Mouse (Mus musculus): Measurements from ENCODE around the gene Ntrk3.

Gene Ntrk3

GRCm38 (mm10) chr7:78576706-78577461 lies 160.9 kb downstream of the Ntrk3 start:
- POLR2A ChIA-PET: interaction anchor here in 2 of 4 experiments (0.6 to 0.9 kb wide), 3 partner anchors 9 to 837 kb away, joined by 3 to 4 read pairs (median 3); no protein-coding TSS in a partner anchor
- CTCF ChIA-PET: interaction anchor here (0.6 to 3.5 kb wide), 10 partner anchors 8 to 189 kb away, joined by 3 to 21 read pairs (median 6); no protein-coding TSS in a partner anchor

- ChIA-PET CTCF (interaction anchor here in 3 of 4 experiments (0.5 to 3.3 kb wide), 8 partner anchors 7 to 190 kb away, joined by 3 to 14 read pairs (median 6); no protein-coding TSS in a partner anchor), POLR2A (no interaction called here)
Measured at GRCm38 (mm10) chr7:78576169-78576568, 161.6 kb downstream of the Ntrk3 start.

GRCm38 (mm10) chr7:78575556-78575955 lies 162.3 kb downstream of the Ntrk3 start:
- ChIA-PET CTCF (interaction anchor here in 3 of 4 experiments (0.5 to 3.3 kb wide), 5 partner anchors 8 to 191 kb away, joined by 3 to 14 read pairs (median 7); no protein-coding TSS in a partner anchor), POLR2A (interaction anchor here in 1 of 4 experiments (0.8 kb wide), 1 partner anchor 321 kb away, joined by 3 read pairs; no protein-coding TSS in a partner anchor)

- ChIA-PET POLR2A (interaction anchor here in 1 of 4 experiments (0.6 kb wide), 1 partner anchor 245 kb away, joined by 7 read pairs; no protein-coding TSS in a partner anchor), CTCF (interaction anchor here in 2 of 4 experiments (0.6 to 3.4 kb wide), 2 partner anchors 8 to 195 kb away, joined by 3 to 22 read pairs; no protein-coding TSS in a partner anchor)
Measured at GRCm38 (mm10) chr7:78571196-78571595, 166.6 kb downstream of the Ntrk3 start.

GRCm38 (mm10) chr7:78569255-78569618 lies 168.6 kb downstream of the Ntrk3 start:
- ChIA-PET CTCF (interaction anchor here (0.5 to 3.4 kb wide), 34 partner anchors 8 to 830 kb away, joined by 3 to 23 read pairs (median 5); no protein-coding TSS in a partner anchor), POLR2A (interaction anchor here in 2 of 4 experiments (0.7 to 1.4 kb wide), 3 partner anchors 27 to 302 kb away, joined by 3 to 4 read pairs (median 3); no protein-coding TSS in a partner anchor)

- POLR2A ChIA-PET: interaction anchor here in 3 of 4 experiments (0.7 to 1.4 kb wide), 4 partner anchors 16 to 301 kb away, joined by 3 to 4 read pairs (median 3); no protein-coding TSS in a partner anchor
- CTCF ChIA-PET: interaction anchor here (0.5 to 3.4 kb wide), 52 partner anchors 9 to 1378 kb away, joined by 3 to 23 read pairs (median 4); no protein-coding TSS in a partner anchor
Measured at GRCm38 (mm10) chr7:78568411-78569254, 169.2 kb downstream of the Ntrk3 start.

- CTCF ChIA-PET: interaction anchor here (0.6 to 2.0 kb wide), 26 partner anchors 10 to 346 kb away, joined by 3 to 10 read pairs (median 4); no protein-coding TSS in a partner anchor
- POLR2A ChIA-PET: interaction anchor here in 2 of 4 experiments (0.6 kb wide), 2 partner anchors 79 to 351 kb away, joined by 3 read pairs; no protein-coding TSS in a partner anchor
Measured at GRCm38 (mm10) chr7:78566617-78567016, 171.2 kb downstream of the Ntrk3 start.

GRCm38 (mm10) chr7:78565386-78565785 lies 172.4 kb downstream of the Ntrk3 start:
- CTCF ChIA-PET: interaction anchor here (0.6 to 1.4 kb wide), 7 partner anchors 19 to 201 kb away, joined by 3 to 11 read pairs (median 3); no protein-coding TSS in a partner anchor
- POLR2A ChIA-PET: no interaction called here

GRCm38 (mm10) chr7:78558503-78558902 lies 179.3 kb downstream of the Ntrk3 start:
- POLR2A ChIA-PET: interaction anchor here in 1 of 4 experiments (1.1 kb wide), 1 partner anchor 67 kb away, joined by 3 read pairs; no protein-coding TSS in a partner anchor

GRCm38 (mm10) chr7:78555532-78555931 lies 182.3 kb downstream of the Ntrk3 start:
- CTCF ChIA-PET: interaction anchor here in 1 of 4 experiments (1.5 kb wide), 1 partner anchor 11 kb away, joined by 5 read pairs; no protein-coding TSS in a partner anchor
- POLR2A ChIA-PET: no interaction called here

More at GRCm38 (mm10) chr7:78558503-78558902, 179.3 kb downstream of the Ntrk3 start:
- CTCF ChIA-PET: interaction anchor here in 3 of 4 experiments (0.7 to 1.8 kb wide), 3 partner anchors 10 kb away, joined by 5 to 7 read pairs (median 5); no protein-coding TSS in a partner anchor

GRCm38 (mm10) chr7:78549461-78549860 lies 188.4 kb downstream of the Ntrk3 start:
- POLR2A ChIA-PET: no interaction called here

GRCm38 (mm10) chr7:78548721-78549120 lies 189.1 kb downstream of the Ntrk3 start:
- POLR2A ChIA-PET: no interaction called here
- CTCF ChIA-PET: interaction anchor here in 2 of 4 experiments (1.1 to 1.4 kb wide), 2 partner anchors 18 kb away, joined by 3 to 6 read pairs; no protein-coding TSS in a partner anchor

More at GRCm38 (mm10) chr7:78549461-78549860, 188.4 kb downstream of the Ntrk3 start:
- CTCF ChIA-PET: interaction anchor here in 2 of 4 experiments (0.6 to 1.4 kb wide), 2 partner anchors 17 to 340 kb away, joined by 6 read pairs; no protein-coding TSS in a partner anchor

- CTCF ChIA-PET: interaction anchor here in 1 of 4 experiments (0.7 kb wide), 1 partner anchor 298 kb away, joined by 14 read pairs; no protein-coding TSS in a partner anchor
- POLR2A ChIA-PET: no interaction called here
Measured at GRCm38 (mm10) chr7:78546551-78546950, 191.3 kb downstream of the Ntrk3 start.

GRCm38 (mm10) chr7:78542468-78542867 lies 195.3 kb downstream of the Ntrk3 start:
- CTCF ChIA-PET: interaction anchor here in 2 of 4 experiments (1.3 to 1.5 kb wide), 2 partner anchors 26 kb away, joined by 3 to 4 read pairs; no protein-coding TSS in a partner anchor
- POLR2A ChIA-PET: no interaction called here

GRCm38 (mm10) chr7:78530286-78530685 lies 207.5 kb downstream of the Ntrk3 start:
- ChIA-PET CTCF (interaction anchor here in 2 of 4 experiments (0.7 to 1.4 kb wide), 4 partner anchors 38 to 311 kb away, joined by 3 to 4 read pairs (median 4); no protein-coding TSS in a partner anchor), POLR2A (no interaction called here)

- ChIA-PET CTCF (no interaction called here), POLR2A (no interaction called here)
Measured at GRCm38 (mm10) chr7:78528008-78528407, 209.8 kb downstream of the Ntrk3 start.

- CTCF ChIA-PET: no interaction called here
- POLR2A ChIA-PET: interaction anchor here in 1 of 4 experiments (0.7 kb wide), 1 partner anchor 27 kb away, joined by 3 read pairs; no protein-coding TSS in a partner anchor
Measured at GRCm38 (mm10) chr7:78527564-78527963, 210.2 kb downstream of the Ntrk3 start.
